Mouse (Mus musculus) neutrophil, adult 5-6 weeks (primary cell): Measurements from ENCODE around the gene Trpm6. TPM values are rescaled to one million over a fixed set of nuclear protein-coding genes. Genes with fewer than 3 reads are reported as not detected.
"Not testable (repeated sequence)": the region's sequence is repeated elsewhere in the genome, so short reads cannot be mapped to it uniquely, and the experiment has no call there.

Source experiments
- ATAC-seq: fragments of 151-379, 151-347 bp; 2 replicates; pipeline ENCODE4 v1.8.0; 2017; ENCODE audit warnings: mild to moderate bottlenecking, moderate TSS enrichment; ENCODE audit not compliant: insufficient number of reproducible peaks, poor library complexity, low FRiP score, severe bottlenecking; ENCODE audit errors: extremely low read depth
- total RNA-seq: library from RNA; stranded (forward); fragments of 200-1000 nt; gene quantifications from 2 replicates; pipeline ENCODE4 v1.2.3, GENCODE M21; 2017

Gene Trpm6
- not detected in 2 replicates for total RNA-seq

DNA sequence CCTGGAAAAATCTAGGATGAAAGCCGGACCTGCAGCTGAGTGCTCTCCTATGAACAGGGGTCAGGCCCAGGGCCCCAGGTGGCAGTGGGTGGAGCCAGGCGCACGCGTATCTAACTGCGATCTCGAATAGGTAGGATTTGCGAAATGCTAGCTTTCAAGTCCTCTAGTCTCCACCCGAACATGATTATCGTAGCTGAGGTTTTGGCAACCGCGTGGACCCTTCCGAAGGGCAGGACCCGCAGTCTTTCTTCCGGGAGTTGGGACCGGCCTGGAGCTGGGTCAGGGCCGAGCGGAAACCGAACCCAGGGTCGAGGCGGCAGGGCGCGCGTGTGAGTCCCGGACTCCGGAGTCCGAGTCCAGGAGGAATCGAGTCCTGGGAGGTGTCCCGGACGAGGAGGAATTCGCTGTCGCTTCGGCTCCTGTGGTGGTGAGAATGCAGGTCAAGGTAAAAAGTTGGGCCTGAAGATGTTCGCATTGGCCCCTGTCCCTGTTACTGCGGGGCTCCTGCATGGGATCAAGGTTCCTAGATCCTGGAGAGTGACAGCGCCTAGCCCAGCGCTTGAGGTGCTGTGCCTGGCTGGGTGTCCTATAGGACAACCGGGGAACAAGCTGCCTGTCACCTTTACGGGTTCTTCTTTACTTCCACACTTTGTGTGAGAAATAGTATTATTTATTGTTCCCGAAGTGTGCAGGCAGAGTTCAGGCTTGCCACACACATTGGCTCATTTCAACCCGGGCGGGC is at the start of gene Trpm6:
Gene Trpm6 (plus strand): TSS at position 386 of the 742 bp plus-strand sequence.
- no peak for ATAC-seq

DNA sequence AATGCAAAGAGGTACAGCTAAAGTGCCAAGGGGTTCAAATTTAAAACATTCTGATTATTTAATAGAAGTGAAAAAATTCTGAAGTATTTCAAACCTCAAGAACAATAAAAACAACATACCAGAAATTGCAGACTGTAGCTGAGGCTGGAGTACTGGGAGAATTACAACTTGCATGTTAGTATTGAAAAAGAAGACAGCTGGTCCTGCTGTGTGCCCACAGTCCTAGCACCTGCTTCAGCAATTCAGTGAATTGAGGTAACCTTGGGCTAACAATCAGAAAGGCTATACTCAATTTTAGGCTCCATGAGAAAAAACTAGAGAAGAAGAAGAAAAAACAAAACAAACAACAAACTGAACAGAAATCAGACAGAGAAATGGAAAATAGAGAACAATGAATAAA is 41.7 kb upstream of the Trpm6 start:
- no peak for ATAC-seq

DNA sequence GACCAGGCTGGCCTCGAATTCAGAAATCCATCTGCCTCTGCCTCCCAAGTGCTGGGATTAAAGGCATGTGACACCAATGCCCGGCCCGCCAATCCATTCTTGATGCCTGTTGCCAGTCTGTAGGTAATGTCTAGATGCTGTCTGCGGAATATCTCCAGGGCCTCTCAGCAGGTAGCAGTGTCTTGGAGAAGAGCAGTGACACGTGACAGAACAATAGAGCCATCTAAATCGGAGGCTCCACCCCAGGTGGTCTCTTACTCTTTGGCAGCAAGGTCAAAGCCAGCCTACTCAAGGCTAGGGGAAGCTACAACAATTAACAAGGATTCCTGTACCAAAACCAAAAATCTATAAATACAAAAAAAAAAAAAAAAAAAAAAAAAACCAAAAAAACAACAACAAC is 38.9 kb upstream of the Trpm6 start:
- no peak for ATAC-seq

DNA sequence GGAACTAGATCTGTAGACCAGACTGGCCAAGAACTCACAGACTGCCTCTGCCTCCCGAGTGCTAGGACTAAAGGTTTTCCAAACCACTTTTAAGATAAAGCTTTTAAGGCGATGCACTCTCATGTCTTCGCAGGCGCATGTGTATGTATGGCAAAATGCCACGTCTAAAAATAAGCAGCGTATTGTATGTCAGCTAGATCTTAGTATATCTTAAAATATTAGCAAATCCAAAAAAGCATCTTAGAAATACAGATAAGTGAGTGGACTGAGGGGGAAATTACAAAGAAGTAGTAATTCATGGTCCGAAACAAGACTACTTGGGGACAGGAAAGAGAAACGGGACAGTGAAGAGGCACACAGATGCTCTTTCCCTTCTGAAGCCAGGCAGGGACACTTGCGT is 38.2 kb upstream of the Trpm6 start:
- ATAC-seq = no peak

DNA sequence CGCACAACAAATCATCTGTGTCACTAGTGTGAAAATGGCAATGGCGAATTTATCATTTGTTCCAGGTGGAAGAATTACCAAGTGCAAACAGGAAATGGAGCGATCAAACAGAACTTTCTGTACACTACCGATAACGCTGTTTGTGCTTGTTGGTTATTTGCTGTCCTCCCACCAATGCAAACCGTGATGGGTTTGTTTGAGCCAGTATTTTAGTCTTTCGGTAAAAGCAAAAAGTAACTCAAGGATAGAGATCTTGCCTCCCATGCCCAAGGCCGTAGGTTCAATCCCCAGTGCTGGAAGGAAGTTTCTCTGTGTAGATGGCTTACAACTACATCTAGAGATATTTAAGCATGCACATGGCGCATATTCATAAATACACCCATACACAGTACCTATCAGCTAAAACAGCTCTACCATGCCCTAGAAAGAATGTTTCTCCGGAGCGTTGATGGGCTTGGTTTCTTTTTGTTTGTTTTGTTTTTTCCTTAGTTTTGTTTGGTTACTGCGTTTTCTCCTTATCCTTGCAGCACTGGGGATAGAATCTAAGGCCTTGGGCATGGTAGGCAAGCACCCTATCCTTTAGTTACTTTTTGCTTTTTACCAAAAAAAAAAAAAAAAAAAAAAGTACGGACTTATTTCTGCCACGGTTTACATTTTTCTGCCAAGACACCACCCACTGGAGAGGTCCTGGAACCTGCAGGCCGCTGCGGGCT is 37.5 kb upstream of the Trpm6 start:
- no peak for ATAC-seq

DNA sequence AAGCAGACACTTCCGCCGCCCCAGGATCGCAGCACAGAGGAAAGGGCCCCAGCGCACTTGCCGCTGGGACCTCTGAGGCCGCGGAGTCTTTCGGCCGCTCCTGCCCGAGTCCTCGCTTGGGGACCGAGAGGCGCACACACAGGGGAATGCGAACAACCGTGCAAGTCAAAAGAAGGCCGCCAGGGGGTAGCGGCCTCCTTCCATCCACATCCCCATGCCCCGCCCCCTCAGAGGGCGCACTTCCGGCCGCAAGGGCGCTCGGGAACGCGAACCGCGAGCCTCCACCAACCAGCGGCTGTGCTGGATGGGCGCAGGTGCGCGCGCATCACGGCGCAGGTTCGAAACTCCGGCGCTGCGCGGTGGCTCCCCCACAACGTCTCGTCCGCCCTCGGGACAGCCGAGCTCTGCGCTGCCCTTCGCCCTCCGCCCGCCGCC is 36.9 kb upstream of the Trpm6 start, which contains the start of gene D030056L22Rik:
Gene D030056L22Rik (plus strand): TSS at position 328 of the 435 bp plus-strand sequence.
- ATAC-seq = peak; percentile 98

DNA sequence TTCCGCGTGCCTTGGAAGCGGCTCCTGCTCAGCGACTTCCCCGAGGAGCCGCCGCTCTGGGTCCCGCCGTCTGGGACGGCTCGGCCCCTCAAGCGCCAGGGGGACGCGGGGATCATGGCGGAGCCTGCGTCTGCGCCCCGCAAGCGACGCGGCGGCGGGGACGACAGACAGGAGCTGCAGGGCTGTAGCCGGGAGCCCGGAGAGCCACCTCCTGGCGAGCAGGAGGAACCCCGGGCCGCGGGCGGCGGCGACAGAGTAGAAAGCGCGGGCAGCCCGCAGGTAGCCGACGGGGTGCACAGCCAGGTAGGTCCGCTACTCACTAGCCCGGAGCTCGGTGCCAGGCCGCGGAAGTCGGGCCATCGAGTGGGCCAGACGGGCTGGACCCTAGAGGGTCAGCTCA is 36.4 kb upstream of the Trpm6 start:
- ATAC-seq = not testable (repeated sequence)

DNA sequence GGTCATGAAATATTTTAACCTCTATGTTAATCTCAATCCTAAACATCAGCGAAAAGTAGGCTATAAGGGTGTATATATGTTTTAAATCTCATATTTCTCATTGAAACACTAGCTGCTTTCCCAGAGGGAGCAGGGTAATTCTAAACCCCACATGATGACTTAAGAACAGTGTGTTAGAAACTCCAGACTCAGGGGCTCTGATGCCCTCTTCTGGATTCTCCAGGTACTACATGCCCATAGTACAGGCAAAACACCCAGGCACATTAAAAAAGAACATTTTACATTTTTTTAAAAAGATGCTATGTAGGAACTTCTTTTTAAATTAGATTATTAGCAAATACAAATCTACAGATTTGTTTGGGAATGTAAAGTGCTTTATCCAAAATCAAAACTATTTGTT is 33.4 kb upstream of the Trpm6 start:
- peak; percentile 57; the same call in 1 of the 2 replicates for ATAC-seq

DNA sequence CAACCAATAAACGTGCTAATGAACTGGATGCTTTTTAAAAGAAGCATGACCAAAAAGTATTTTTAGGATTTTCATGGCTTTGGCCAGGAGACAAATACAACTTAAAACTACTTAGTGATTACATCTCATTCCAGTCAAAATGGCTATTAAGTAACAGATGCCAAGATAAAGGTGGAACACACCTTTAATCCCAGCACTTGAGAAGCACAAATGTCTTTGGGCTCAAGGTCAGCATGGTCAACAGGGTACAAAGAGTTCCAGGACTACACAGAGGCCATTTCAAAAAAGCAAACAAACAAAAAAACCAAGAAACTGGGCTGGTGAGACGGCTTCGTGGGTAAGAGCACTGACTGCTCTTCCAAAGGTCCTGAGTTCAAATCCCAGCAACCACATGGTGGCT is 29.4 kb upstream of the Trpm6 start:
- ATAC-seq = no peak

DNA sequence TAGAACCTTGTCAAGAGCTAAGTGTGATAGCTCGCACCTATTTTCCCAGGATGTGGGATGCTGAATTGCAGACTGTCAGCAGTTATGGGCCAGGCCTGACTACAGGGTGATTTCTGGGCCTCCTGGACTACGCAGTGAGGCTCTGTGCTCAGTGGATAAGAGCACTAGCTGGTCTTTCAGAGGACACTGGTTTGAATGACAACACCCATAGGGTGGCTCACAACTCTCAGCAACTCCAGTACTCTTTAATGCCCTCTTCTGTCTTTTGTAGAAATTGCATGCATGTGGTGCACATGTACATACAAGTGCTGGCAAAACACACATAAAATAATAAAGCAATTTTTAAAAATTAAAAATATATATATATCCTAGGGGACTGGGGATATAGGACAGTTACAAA is 24.6 kb upstream of the Trpm6 start:
- ATAC-seq = no peak

DNA sequence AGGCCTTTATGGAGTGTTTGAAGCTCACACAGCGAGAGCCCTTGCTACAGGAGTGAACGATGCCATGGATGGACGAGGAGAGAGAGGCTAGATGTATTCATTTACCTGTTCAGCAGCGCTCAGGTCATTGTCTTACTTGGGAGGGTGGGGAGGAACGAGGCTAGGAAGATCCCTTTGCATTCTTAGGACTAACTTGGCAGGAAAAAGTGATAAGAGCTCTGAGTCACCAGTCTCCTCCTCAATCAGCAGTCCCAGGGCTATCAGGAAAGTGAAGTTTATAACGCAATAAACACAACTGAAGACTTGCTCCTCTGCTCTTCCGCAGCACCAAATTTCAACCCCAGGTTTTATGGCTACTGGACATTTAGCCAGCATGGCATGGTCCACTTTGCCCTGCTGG is 19.5 kb upstream of the Trpm6 start:
- no peak for ATAC-seq

DNA sequence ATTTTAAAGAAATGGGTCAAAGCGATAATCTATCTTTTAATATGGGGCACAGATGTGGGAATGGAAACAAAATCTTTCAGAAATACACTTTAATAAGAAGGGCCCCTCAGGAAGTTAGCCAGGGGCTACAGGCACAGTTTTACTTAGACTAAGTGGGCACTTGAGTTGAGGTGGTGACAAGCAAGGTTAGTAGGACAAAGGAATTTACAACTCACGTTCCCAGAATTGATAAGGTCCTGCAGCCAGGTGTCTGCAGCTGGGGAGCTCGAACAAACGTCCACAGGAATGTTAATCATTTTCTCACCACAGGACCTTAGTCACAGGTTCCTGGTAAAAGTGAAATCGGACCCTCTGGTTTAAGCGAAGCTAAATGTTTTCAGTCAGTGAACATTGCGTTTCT is 18.7 kb upstream of the Trpm6 start:
- ATAC-seq = no peak

DNA sequence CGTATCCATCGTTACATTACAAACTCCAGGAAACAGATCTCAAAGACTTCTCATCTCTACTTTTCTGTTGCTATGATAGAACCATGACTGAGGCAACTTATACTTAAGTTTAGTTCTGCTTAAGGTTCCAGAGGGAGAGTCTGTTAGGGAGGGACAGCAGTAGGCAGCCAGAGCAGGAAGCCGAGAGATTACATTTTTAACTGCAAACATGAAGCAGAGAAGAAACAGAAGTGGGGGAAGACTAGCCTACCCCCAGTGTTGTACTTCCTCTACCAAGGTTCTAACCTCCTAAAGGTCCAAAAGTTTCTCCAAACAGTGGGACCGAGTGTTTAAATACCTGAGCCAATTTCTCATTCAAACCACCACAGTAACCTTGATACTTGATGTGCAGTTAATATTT is 13.9 kb upstream of the Trpm6 start:
- ATAC-seq = no peak

DNA sequence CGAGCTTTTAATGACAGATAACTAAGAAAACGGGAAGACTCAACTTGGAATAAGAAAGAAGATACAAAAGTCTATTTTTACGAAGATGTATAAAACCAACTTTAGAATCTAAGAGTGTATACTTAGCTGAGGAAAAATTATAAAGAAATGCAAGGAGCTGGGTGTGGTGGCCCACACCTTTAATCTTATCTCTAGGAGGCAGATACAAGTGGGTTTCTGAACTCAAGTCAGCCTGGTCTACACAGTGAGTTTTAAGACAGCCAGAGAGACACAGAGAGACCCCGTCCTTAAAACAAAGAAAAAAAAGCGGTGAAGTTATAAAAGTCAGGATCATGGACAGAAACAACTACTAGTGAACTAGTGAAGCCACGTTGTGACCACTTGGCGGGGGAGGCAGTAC is 10.6 kb upstream of the Trpm6 start:
- no peak for ATAC-seq

DNA sequence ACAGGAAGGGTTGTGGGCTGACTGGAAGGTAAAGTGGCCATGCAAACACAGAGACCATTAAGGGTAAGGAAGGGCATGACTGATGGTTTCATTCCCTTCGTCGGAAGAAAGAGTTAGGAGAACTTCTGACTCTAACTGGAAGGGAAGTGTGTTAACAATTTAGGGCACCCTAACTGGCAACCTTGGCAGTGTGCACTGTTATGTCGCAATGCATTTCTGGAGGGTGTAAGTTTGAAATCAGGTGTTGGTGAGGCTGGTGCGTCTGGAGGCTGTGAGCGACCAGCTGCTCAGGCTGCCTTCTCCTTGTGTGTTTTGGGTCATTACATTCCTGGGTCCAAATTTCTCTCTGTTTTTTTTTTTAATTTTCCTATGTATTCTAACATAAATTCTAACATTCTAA is 5.8 kb upstream of the Trpm6 start:
- ATAC-seq = no peak

DNA sequence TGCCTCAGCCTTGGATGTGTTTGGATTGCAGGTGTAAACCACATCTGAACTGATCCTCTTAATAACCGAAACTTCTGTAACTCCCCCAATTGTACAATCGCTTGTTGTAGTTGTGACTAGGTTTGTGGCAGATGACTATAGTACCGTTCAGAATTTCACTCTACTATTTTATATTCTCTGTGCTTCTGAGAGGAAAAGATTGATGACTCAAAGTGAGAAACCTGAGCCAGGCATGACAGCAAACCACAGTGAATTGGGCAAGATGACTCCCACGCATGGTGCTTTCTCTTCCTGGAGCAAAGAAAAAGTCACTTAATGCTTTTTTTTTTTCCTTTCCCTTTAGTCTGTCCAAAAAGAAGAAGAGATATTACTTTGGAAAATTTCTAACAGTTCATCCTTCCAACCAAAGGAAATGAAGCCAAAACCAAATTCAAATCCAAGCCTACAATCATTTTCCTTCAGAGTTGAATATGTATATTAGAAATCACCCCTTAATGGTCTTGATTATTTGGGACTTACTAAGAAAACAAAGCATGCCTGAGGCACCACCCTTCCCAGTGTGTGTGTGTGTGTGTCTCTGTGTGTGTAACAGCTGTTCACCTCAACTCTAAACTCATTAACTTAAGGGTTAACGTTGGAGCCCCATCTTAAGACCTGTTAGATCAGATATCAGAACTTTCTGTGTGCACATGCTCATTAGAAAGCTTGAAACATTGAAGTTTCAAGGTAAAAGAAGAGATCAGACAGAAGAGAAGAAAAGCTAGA is 3.0 kb upstream of the Trpm6 start:
- no peak for ATAC-seq

DNA sequence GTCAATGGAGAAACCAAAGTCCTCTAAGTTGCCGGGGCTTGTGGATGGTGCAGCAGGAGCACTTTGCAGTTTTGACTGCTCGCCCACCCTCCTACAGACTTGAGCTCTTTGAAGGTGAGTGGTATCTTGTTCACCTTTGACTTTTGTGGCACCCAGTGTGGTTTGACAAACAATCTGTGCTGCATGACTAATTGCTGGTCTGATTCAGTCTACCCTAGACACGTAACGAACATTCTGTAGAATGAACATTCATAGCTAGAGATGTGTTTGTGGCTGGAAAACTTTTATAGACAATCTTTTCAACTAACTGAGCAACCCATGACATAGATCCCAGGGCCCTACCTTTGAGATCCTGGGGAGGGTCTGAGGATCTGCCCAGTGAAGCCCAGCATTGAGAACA is 2.4 kb upstream of the Trpm6 start:
- ATAC-seq = no peak

DNA sequence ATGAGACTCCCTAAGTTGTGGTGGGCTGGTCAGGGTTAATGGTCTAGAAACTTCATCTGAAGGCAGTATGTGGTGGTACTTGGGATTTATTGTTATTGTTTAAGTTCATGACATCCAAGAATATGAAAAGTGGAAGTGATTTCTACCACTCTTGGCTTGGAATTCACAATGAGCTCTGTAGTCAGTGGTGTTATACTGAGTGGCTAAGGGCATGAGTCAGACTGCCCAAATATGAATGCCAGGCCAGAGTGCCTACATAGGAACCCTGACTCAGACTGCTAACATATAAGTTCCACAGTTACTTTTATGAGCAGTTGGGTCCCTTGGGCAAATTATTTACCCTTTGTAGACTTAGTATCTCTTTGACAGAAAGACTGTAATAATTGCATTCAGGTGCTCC is 7.4 kb downstream of the Trpm6 start:
- ATAC-seq = no peak

DNA sequence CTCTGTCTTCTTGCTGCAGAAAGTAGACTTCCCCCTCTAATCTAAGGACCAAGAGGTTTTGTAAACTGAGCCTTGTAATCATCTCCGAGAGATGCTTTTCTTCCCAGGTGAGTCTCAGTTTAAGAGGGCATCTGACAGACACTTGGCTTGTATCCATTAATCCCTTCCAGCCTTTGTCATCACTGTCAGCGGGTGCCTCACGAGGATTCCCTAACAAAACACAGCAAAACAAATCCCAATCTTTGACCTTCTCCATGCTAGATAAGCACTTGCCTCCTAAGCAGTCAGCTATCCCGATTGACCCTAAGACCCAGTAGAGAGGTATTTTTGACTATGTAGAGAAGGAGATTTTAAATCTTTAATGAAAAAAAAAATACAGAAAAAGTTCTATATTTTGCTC is 7.9 kb downstream of the Trpm6 start:
- ATAC-seq = no peak

DNA sequence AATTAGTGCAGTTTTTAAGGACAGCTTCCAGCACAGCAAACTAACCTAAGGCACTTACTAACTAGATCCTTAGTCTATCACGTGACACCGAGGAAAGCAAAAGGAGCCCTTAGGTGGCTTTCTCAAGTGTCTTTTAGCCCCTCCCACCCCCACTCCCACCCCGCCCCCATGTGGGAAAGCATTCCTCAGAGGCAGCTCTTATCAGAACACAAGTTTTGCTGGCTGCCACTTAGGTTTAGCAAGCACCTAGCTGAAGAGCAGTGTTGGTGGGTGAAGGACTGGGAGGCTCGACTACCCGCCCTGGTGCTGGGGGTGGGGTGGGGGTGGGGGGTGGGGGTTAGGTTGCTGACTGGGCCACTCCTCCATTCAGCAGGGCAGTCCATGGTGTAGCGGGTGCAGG is 8.5 kb downstream of the Trpm6 start:
- no peak for ATAC-seq
